Mouse (Mus musculus) lung, adult 2 months (tissue): ENCODE results near the gene Asb10.

ENCODE experiments used
- CTCF ChIP-seq: fragments of 200-500 bp; IDR thresholded peaks from 2 replicates; pipeline ENCODE4 v1.5.1; 2011; ENCODE audit warnings: mild to moderate bottlenecking, low read length, control low read depth; ENCODE audit not compliant: insufficient read depth
- POLR2A ChIP-seq: fragments of 200-500 bp; IDR thresholded peaks from 2 replicates; pipeline ENCODE4 v1.6.1; 2011; ENCODE audit warnings: low read depth, mild to moderate bottlenecking, control low read depth, low read length, borderline replicate concordance; ENCODE audit errors: extremely low read depth

- 0 out of 2 replicates have a peak, but pooled peaks have one; percentile 6 for TF ChIP-seq CTCF
- TF ChIP-seq POLR2A: peak; percentile 96
These were observed 36.6 kb upstream of the Asb10 start, which contains the start of gene Abcf2 for GRCm38 (mm10) chr5:24577183-24577929.
